Mouse (Mus musculus): ENCODE results near the gene Acsm1. TPM values are rescaled to one million over a fixed set of nuclear protein-coding genes. Genes with fewer than 3 reads are reported as not detected.

Gene Acsm1
- total RNA-seq, 1 experiment: not detected

GRCm38 (mm10) chr7:119616531-119616930 is 9.7 kb downstream of the Acsm1 start:
- TF ChIP-seq CHD2 (IDR thresholded peaks at IDR 0.05; ENCODE audit: low read depth, low read length) (no peak), ZC3H11A (IDR thresholded peaks at IDR 0.05; ENCODE audit: borderline replicate concordance, low read depth, low read length) (no peak), ZNF384 (IDR thresholded peaks at IDR 0.05; ENCODE audit: low read depth, low read length) (no peak), HCFC1 (IDR thresholded peaks at IDR 0.05; ENCODE audit: borderline replicate concordance, insufficient read depth, low read length) (no peak), MAFK (IDR thresholded peaks at IDR 0.05; ENCODE audit: insufficient read depth, low read depth, low read length) (no peak)

GRCm38 (mm10) chr7:119617593-119617992 is 10.8 kb downstream of the Acsm1 start:
- Histone ChIP-seq H3K9ac (ENCODE audit: insufficient read depth, low read depth, low read length, poor library complexity, severe bottlenecking) (no peak overlapping the region), H3K4me3 (ENCODE audit: insufficient read depth in 1 of 2, low read depth in 1 of 2, low read length in 2 of 2, poor library complexity in 1 of 2, severe bottlenecking in 1 of 2) (no peak overlapping the region), H3K27ac (ENCODE audit: insufficient read depth, low read depth, low read length, poor library complexity, severe bottlenecking) (no peak overlapping the region), H3K4me1 (ENCODE audit: control insufficient read depth in 2 of 2, insufficient read depth in 2 of 2, low read length in 2 of 2, poor library complexity in 1 of 2) (no peaks in the 10 kb centered on the region), H3K36me3 (ENCODE audit: control insufficient read depth, insufficient read depth, low read length, poor library complexity, severe bottlenecking) (no peaks in the 10 kb centered on the region), H3K9me3 (ENCODE audit: control insufficient read depth, insufficient read depth, low read depth, low read length) (no peaks in the 10 kb centered on the region)
- TF ChIP-seq MAFK (IDR thresholded peaks at IDR 0.05; ENCODE audit: insufficient read depth, low read depth, low read length): no peak
- TF ChIP-seq ZNF384 (IDR thresholded peaks at IDR 0.05; ENCODE audit: low read depth, low read length): no peak
- no peak for TF ChIP-seq HCFC1 (IDR thresholded peaks at IDR 0.05; ENCODE audit: borderline replicate concordance, insufficient read depth, low read length)
- no peak for TF ChIP-seq ZC3H11A (IDR thresholded peaks at IDR 0.05; ENCODE audit: borderline replicate concordance, low read depth, low read length)
- TF ChIP-seq CHD2 (IDR thresholded peaks at IDR 0.05; ENCODE audit: low read depth, low read length): no peak
- in situ Hi-C loops (cut with MboI; ENCODE audit: low sequenced_read_pairs in 2 of 2, unreplicated experiment in 2 of 2): no loop called here
- DNase-seq (ENCODE audit: low read depth, low spot score): no peak

More at GRCm38 (mm10) chr7:119616531-119616930, 9.7 kb downstream of the Acsm1 start:
- no peaks in the 10 kb centered on the region for H3K36me3 ChIP-seq (ENCODE audit: control insufficient read depth, insufficient read depth, low read length, poor library complexity, severe bottlenecking)
- in situ Hi-C loops (cut with MboI; ENCODE audit: low sequenced_read_pairs in 2 of 2, unreplicated experiment in 2 of 2): no loop called here
- H3K4me3 ChIP-seq (ENCODE audit: insufficient read depth in 1 of 2, low read depth in 1 of 2, low read length in 2 of 2, poor library complexity in 1 of 2, severe bottlenecking in 1 of 2): no peak overlapping the region
- no peak for DNase-seq (ENCODE audit: low read depth, low spot score)
- H3K4me1 ChIP-seq (ENCODE audit: control insufficient read depth in 2 of 2, insufficient read depth in 2 of 2, low read length in 2 of 2, poor library complexity in 1 of 2): no peaks in the 10 kb centered on the region
- no peak overlapping the region for H3K9ac ChIP-seq (ENCODE audit: insufficient read depth, low read depth, low read length, poor library complexity, severe bottlenecking)
- no peak overlapping the region for H3K27ac ChIP-seq (ENCODE audit: insufficient read depth, low read depth, low read length, poor library complexity, severe bottlenecking)
- no peaks in the 10 kb centered on the region for H3K9me3 ChIP-seq (ENCODE audit: control insufficient read depth, insufficient read depth, low read depth, low read length)

GRCm38 (mm10) chr7:119618209-119618935 is 11.5 kb downstream of the Acsm1 start:
- in situ Hi-C loops (cut with MboI; ENCODE audit: low sequenced_read_pairs in 2 of 2, unreplicated experiment in 2 of 2): no loop called here
- H3K4me1 ChIP-seq (ENCODE audit: control insufficient read depth in 2 of 2, insufficient read depth in 2 of 2, low read length in 2 of 2, poor library complexity in 1 of 2): no peaks in the 10 kb centered on the region
- H3K27ac ChIP-seq (ENCODE audit: insufficient read depth, low read depth, low read length, poor library complexity, severe bottlenecking): no peak overlapping the region
- no peak overlapping the region for H3K4me3 ChIP-seq (ENCODE audit: insufficient read depth in 1 of 2, low read depth in 1 of 2, low read length in 2 of 2, poor library complexity in 1 of 2, severe bottlenecking in 1 of 2)
- no peak overlapping the region for H3K9ac ChIP-seq (ENCODE audit: insufficient read depth, low read depth, low read length, poor library complexity, severe bottlenecking)
- no peaks in the 10 kb centered on the region for H3K9me3 ChIP-seq (ENCODE audit: control insufficient read depth, insufficient read depth, low read depth, low read length)
- H3K36me3 ChIP-seq (ENCODE audit: control insufficient read depth, insufficient read depth, low read length, poor library complexity, severe bottlenecking): no peaks in the 10 kb centered on the region
- no peak for DNase-seq (ENCODE audit: low read depth, low spot score)
- TF ChIP-seq HCFC1 (IDR thresholded peaks at IDR 0.05; ENCODE audit: borderline replicate concordance, insufficient read depth, low read length): no peak
- peak; percentile 70 for TF ChIP-seq MAFK (IDR thresholded peaks at IDR 0.05; ENCODE audit: insufficient read depth, low read depth, low read length)
- TF ChIP-seq CHD2 (IDR thresholded peaks at IDR 0.05; ENCODE audit: low read depth, low read length): no peak

- H3K27ac ChIP-seq (ENCODE audit: insufficient read depth, low read depth, low read length, poor library complexity, severe bottlenecking): no peak overlapping the region
- TF ChIP-seq ZC3H11A (IDR thresholded peaks at IDR 0.05; ENCODE audit: borderline replicate concordance, low read depth, low read length) (no peak), ZNF384 (IDR thresholded peaks at IDR 0.05; ENCODE audit: low read depth, low read length) (no peak), HCFC1 (IDR thresholded peaks at IDR 0.05; ENCODE audit: borderline replicate concordance, insufficient read depth, low read length) (no peak), CHD2 (IDR thresholded peaks at IDR 0.05; ENCODE audit: low read depth, low read length) (no peak), MAFK (IDR thresholded peaks at IDR 0.05; ENCODE audit: insufficient read depth, low read depth, low read length) (no peak)
- H3K9me3 ChIP-seq (ENCODE audit: control insufficient read depth, insufficient read depth, low read depth, low read length): no peaks in the 10 kb centered on the region
- no peak overlapping the region for H3K9ac ChIP-seq (ENCODE audit: insufficient read depth, low read depth, low read length, poor library complexity, severe bottlenecking)
- H3K36me3 ChIP-seq (ENCODE audit: control insufficient read depth, insufficient read depth, low read length, poor library complexity, severe bottlenecking): no peaks in the 10 kb centered on the region
- DNase-seq (ENCODE audit: low read depth, low spot score): no peak
- no peaks in the 10 kb centered on the region for H3K4me1 ChIP-seq (ENCODE audit: control insufficient read depth in 2 of 2, insufficient read depth in 2 of 2, low read length in 2 of 2, poor library complexity in 1 of 2)
- in situ Hi-C loops (cut with MboI; ENCODE audit: low sequenced_read_pairs in 2 of 2, unreplicated experiment in 2 of 2): no loop called here
- no peak overlapping the region for H3K4me3 ChIP-seq (ENCODE audit: insufficient read depth in 1 of 2, low read depth in 1 of 2, low read length in 2 of 2, poor library complexity in 1 of 2, severe bottlenecking in 1 of 2)
Measured at GRCm38 (mm10) chr7:119620157-119620556, 13.3 kb downstream of the Acsm1 start.
